Mouse (Mus musculus) heart, embryonic 14.5 days (tissue): Measurements from ENCODE around the gene 4921507P07Rik. TPM values are rescaled to one million over a fixed set of nuclear protein-coding genes. Genes with fewer than 3 reads are reported as not detected.
"Not testable (repeated sequence)": the region's sequence is repeated elsewhere in the genome, so short reads cannot be mapped to it uniquely, and the experiment has no call there.

ENCODE experiments used
- ATAC-seq: fragments of 200-750 bp; cut with Nextera tagmentation; 2 replicates; pipeline ENCODE4 v1.8.0; 2017; ENCODE audit warnings: low read depth, moderate TSS enrichment; ENCODE audit not compliant: insufficient number of reproducible peaks, insufficient read depth, low FRiP score
- H3K27ac ChIP-seq, 2 experiments: fragments of 200-500 bp in 1 of 2; fragments of 300-500 bp in 1 of 2; sonication (generic) in 1 of 2; replicated peaks in 1 of 2; 2 replicates each; pipeline ENCODE4 v1.5.1; 2012 to 2014; ENCODE audit warnings: low read depth in 2 of 2, low read length in 2 of 2, control low read depth in 1 of 2, mild to moderate bottlenecking in 1 of 2, mixed read lengths in 1 of 2; ENCODE audit not compliant: control insufficient read depth in 1 of 2, insufficient read depth in 1 of 2
- H3K27me3 ChIP-seq: fragments of 300-500 bp; sonication (generic); 2 replicates; pipeline ENCODE4 v1.6.1; 2014; ENCODE audit warnings: mild to moderate bottlenecking, low read length, control low read depth; ENCODE audit not compliant: control insufficient read depth, insufficient read depth
- H3K36me3 ChIP-seq: fragments of 300-500 bp; sonication (generic); 2 replicates; pipeline ENCODE4 v1.6.1; 2014; ENCODE audit warnings: mild to moderate bottlenecking, control low read depth, low read length, mixed read lengths; ENCODE audit not compliant: control insufficient read depth, insufficient read depth
- H3K4me1 ChIP-seq, 2 experiments: fragments of 200-500 bp in 1 of 2; fragments of 300-500 bp in 1 of 2; sonication (generic) in 1 of 2; 2 replicates each; pipeline ENCODE4 v1.6.1; 2012 to 2014; ENCODE audit warnings: low read length in 2 of 2, control low read depth in 1 of 2, mixed read lengths in 1 of 2; ENCODE audit not compliant: control insufficient read depth in 2 of 2, insufficient read depth in 2 of 2
- H3K4me2 ChIP-seq: fragments of 300-500 bp; sonication (generic); 2 replicates; pipeline ENCODE4 v1.6.1; 2014; ENCODE audit warnings: mild to moderate bottlenecking, low read length
- H3K4me3 ChIP-seq, 2 experiments: fragments of 200-500 bp in 1 of 2; fragments of 300-500 bp in 1 of 2; sonication (generic) in 1 of 2; 2 replicates each; pipeline ENCODE4 v1.5.1; 2012 to 2014; ENCODE audit warnings: low read length in 2 of 2, mild to moderate bottlenecking in 2 of 2, control low read depth in 1 of 2, low read depth in 1 of 2, moderate library complexity in 1 of 2; ENCODE audit not compliant: control insufficient read depth in 1 of 2, insufficient read depth in 1 of 2
- H3K9ac ChIP-seq: fragments of 300-500 bp; sonication (generic); 2 replicates; pipeline ENCODE4 v1.6.1; 2014; ENCODE audit warnings: mild to moderate bottlenecking, low read length
- H3K9me3 ChIP-seq: fragments of 300-500 bp; sonication (generic); 2 replicates; pipeline ENCODE4 v1.6.1; 2016; ENCODE audit warnings: low read length, control low read depth; ENCODE audit not compliant: control insufficient read depth
- WGBS: fragments of 180-500 bp; shearing (Covaris S2); extraction: QIAGEN DNeasy Blood & Tissue Kit; methylation state at CpG from one replicate; pipeline ENCODE4 v1.1.7; 2014; 5-methylcytosine and 5-hydroxymethylcytosine counted together
- polyA plus RNA-seq: library from polyadenylated mRNA; unstranded; fragments of >200 nt; fragmentation: Nextera tagmentation; extraction: Ambion mirVana; gene quantifications from 2 replicates; pipeline ENCODE4 v1.2.1, GENCODE M21; 2014

4921507P07Rik gene
- polyA plus RNA-seq, 1 experiment from 2014 or later = 0.59 TPM

GRCm38 (mm10) chr6:50558877-50559276, 37.6 kb downstream of the 4921507P07Rik start:
- no peak overlapping the region for H3K27ac ChIP-seq
- H3K9ac ChIP-seq = no peak overlapping the region
- no peak overlapping the region for H3K4me2 ChIP-seq
- no peak overlapping the region for H3K4me3 ChIP-seq
- H3K36me3 ChIP-seq = peaks cover 16% of the 10 kb centered on the region
- 62% methylated on average over 4 of the region's 4 CpGs for WGBS
- H3K4me1 ChIP-seq = peaks cover 0 to 3% of the 10 kb centered on the region in 2 experiments; a peak in 1 of 4 replicates
- H3K9me3 ChIP-seq = no peaks in the 10 kb centered on the region
- no peak for ATAC-seq
- no peaks in the 10 kb centered on the region for H3K27me3 ChIP-seq

- Histone ChIP-seq H3K27ac (no peak overlapping the region), H3K4me1 (peaks cover 0 to 3% of the 10 kb centered on the region in 2 experiments; a peak in 1 of 4 replicates), H3K36me3 (peaks cover 2% of the 10 kb centered on the region), H3K9ac (no peak overlapping the region), H3K4me3 (no peak overlapping the region), H3K9me3 (no peaks in the 10 kb centered on the region), H3K4me2 (no peak overlapping the region), H3K27me3 (no peaks in the 10 kb centered on the region)
- WGBS = 86% methylated on average over 6 of the region's 6 CpGs
- ATAC-seq = no peak
These were observed 38.9 kb downstream of the 4921507P07Rik start for GRCm38 (mm10) chr6:50557566-50557965.

GRCm38 (mm10) chr6:50554223-50554622, 42.2 kb downstream of the 4921507P07Rik start:
- not testable (repeated sequence) for H3K4me1 ChIP-seq, H3K36me3 ChIP-seq, H3K4me3 ChIP-seq, H3K27ac ChIP-seq, H3K4me2 ChIP-seq, H3K9ac ChIP-seq, H3K27me3 ChIP-seq, H3K9me3 ChIP-seq, ATAC-seq
- WGBS = 78% methylated on average over 2 of the region's 2 CpGs

GRCm38 (mm10) chr6:50552881-50553518, 43.4 kb downstream of the 4921507P07Rik start:
- Histone ChIP-seq H3K4me3 (no peak overlapping the region), H3K9me3 (no peaks in the 10 kb centered on the region), H3K9ac (no peak overlapping the region), H3K4me1 (no peaks in the 10 kb centered on the region), H3K4me2 (no peak overlapping the region), H3K36me3 (no peaks in the 10 kb centered on the region), H3K27ac (no peak overlapping the region), H3K27me3 (no peaks in the 10 kb centered on the region)
- no peak for ATAC-seq
- WGBS = 74% methylated on average over 5 of the region's 5 CpGs

- no peaks in the 10 kb centered on the region for H3K9me3 ChIP-seq
- no peak overlapping the region for H3K9ac ChIP-seq
- 79% methylated on average over 7 of the region's 7 CpGs for WGBS
- no peaks in the 10 kb centered on the region for H3K4me1 ChIP-seq
- H3K4me3 ChIP-seq = no peak overlapping the region
- no peaks in the 10 kb centered on the region for H3K36me3 ChIP-seq
- no peak overlapping the region for H3K27ac ChIP-seq
- no peaks in the 10 kb centered on the region for H3K27me3 ChIP-seq
- ATAC-seq = no peak
- H3K4me2 ChIP-seq = no peak overlapping the region
These were observed 46.6 kb downstream of the 4921507P07Rik start for GRCm38 (mm10) chr6:50549791-50550190.

GRCm38 (mm10) chr6:50549051-50549450, 47.4 kb downstream of the 4921507P07Rik start:
- H3K4me1 ChIP-seq = no peaks in the 10 kb centered on the region
- no peak overlapping the region for H3K4me3 ChIP-seq
- H3K36me3 ChIP-seq = no peaks in the 10 kb centered on the region
- H3K9me3 ChIP-seq = no peaks in the 10 kb centered on the region
- 67% methylated on average over 5 of the region's 5 CpGs for WGBS
- no peaks in the 10 kb centered on the region for H3K27me3 ChIP-seq
- H3K27ac ChIP-seq = no peak overlapping the region
- H3K4me2 ChIP-seq = no peak overlapping the region
- no peak for ATAC-seq
- H3K9ac ChIP-seq = no peak overlapping the region

- Histone ChIP-seq H3K36me3 (no peaks in the 10 kb centered on the region), H3K27ac (no peak overlapping the region), H3K9me3 (no peaks in the 10 kb centered on the region), H3K4me1 (no peaks in the 10 kb centered on the region), H3K4me2 (peak overlapping the region; percentile 26), H3K9ac (no peak overlapping the region), H3K27me3 (no peaks in the 10 kb centered on the region), H3K4me3 (no peak overlapping the region)
- ATAC-seq = no peak
- WGBS = 23% methylated on average over 10 of the region's 10 CpGs
These were observed 50.9 kb downstream of the 4921507P07Rik start for GRCm38 (mm10) chr6:50545412-50546043.
